ENCODE assay signal across 8 mouse cellular contexts in the genomic region with DNA sequence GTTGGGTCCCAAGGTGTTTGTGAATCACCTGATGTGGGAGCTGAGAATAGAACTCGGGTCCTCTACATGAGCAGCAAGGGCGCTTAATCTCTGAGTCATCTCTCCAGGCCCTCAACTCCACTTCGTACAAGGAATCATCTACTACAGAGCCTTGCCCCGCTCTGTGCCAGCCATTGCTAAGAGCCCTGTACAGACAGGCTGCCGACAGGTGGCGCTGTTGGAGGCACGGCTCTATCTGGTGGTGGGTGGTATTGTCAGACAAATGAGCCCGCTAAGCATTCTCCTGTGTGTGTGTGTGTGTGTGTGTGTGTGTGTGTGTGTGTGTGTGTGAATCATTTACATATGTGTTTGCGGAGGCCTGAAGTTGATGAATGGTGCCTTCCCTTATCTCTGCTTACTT. TPM values are rescaled to one million over a fixed set of nuclear protein-coding genes. Genes with fewer than 3 reads are reported as not detected.
A peak's percentile ranks its signal among the peaks of the same experiment; 100 is the strongest.
DNase-seq lines count a peak whose midpoint lies in the region; ATAC-seq lines count a peak whose summit lies in the region.

No protein-coding gene starts in this region.

- peak; percentile 77 for ATAC-seq in megakaryocyte progenitor cell, adult 5-6 weeks (replicated peaks; ENCODE audit: poor library complexity)

- intact Hi-C loops in left cerebral cortex, postnatal 4 days (cut with DNase I): no loop called here
- intact Hi-C loops in heart, postnatal 25 days (cut with DNase I): no loop called here

- peak; percentile 43 to 60 for DNase-seq in adrenal gland, postnatal 36 days
- no peak for DNase-seq in adrenal gland, adult 2 months
- peak; percentile 34 for DNase-seq in left cerebral cortex, postnatal 4 days
- no peak for DNase-seq in left cerebral cortex, adult 11 months (ENCODE audit: low spot score)
- peak; percentile 55 for DNase-seq in T-cell, adult 2 months (ENCODE audit: low spot score)
- no peak for DNase-seq in heart, postnatal 25 days (ENCODE audit: low spot score)
- DNase-seq in urinary bladder, postnatal 4 days (ENCODE audit: low spot score in 2 of 2): no peak

RNA-seq across cellular contexts. Expression of a gene that starts 30.9 kb away (rescaled TPM):
- total RNA-seq in adrenal gland, postnatal 36 days (2021): 100 to 1,000 TPM; 230 to 239 TPM
- total RNA-seq in adrenal gland, adult 2 months (2021): 100 to 1,000 TPM; 239 to 244 TPM
- polyA plus RNA-seq in adrenal gland, adult 2 months (2012; rRNA removed): 104 and 110 TPM in 2 replicates
- 100 to 1,000 TPM; 172 to 181 TPM for total RNA-seq in left cerebral cortex, postnatal 4 days (2021)
- total RNA-seq in megakaryocyte progenitor cell, adult 5-6 weeks (2015): 89.9 and 91.0 TPM in 2 replicates
- total RNA-seq in megakaryocyte progenitor cell, adult 5-6 weeks (2017): 46.6 and 54.0 TPM in 2 replicates
- total RNA-seq in heart, postnatal 25 days (2021): 100 to 1,000 TPM; 194 to 218 TPM

Comparison
In these comparisons a context has a peak if more than half of its experiments do, and no peak if none do; other contexts are left out.
1. DNase-seq: peak in adrenal gland, postnatal 36 days (2 of 2), left cerebral cortex, postnatal 4 days (single experiment) and T-cell, adult 2 months (single experiment); none in adrenal gland, adult 2 months (single experiment), left cerebral cortex, adult 11 months (single experiment), heart, postnatal 25 days (single experiment) and urinary bladder, postnatal 4 days (0 of 2).